Mouse (Mus musculus) cerebellum, postnatal 14 days (tissue): ENCODE measurements at regions not wholly inside any gene's neighbourhood (a gene's known extent, or its start where the extent isn't known, plus 50 kb on each side); places are given as distances from the start of the nearest gene placed in this dataset.

Experiments
- DNase-seq, 2 experiments: peaks; one replicate each; pipeline ENCODE4 v3.0.0; 2021; ENCODE audit warnings: mixed read lengths in 2 of 2

- DNase-seq: peak; percentile 60 to 65
Measured at GRCm38 (mm10) chr9:67699846-67700579, 59.2 kb upstream of the C2cd4b start.

GRCm38 (mm10) chr9:67708246-67708960, 50.8 kb upstream of the C2cd4b start:
- no peak for DNase-seq
